Mouse (Mus musculus): ENCODE measurements at regions not wholly inside any gene's neighbourhood (a gene's known extent, or its start where the extent isn't known, plus 50 kb on each side); places are given as distances from the start of the nearest gene placed in this dataset.

GRCm38 (mm10) chr6:89256022-89256421 lies 106.4 kb downstream of the Plxna1 start:
- DNase-seq (ENCODE audit: low spot score), result no peak

GRCm38 (mm10) chr6:89256630-89257292 lies 105.7 kb downstream of the Plxna1 start:
- no peak for DNase-seq (ENCODE audit: low spot score)

GRCm38 (mm10) chr6:89257416-89257815 lies 105.0 kb downstream of the Plxna1 start:
- no peak for DNase-seq (ENCODE audit: low spot score)

GRCm38 (mm10) chr6:89258140-89258539 lies 104.3 kb downstream of the Plxna1 start:
- DNase-seq (ENCODE audit: low spot score), result no peak

GRCm38 (mm10) chr6:89259406-89259994 lies 102.9 kb downstream of the Plxna1 start:
- DNase-seq (ENCODE audit: low spot score), result no peak

GRCm38 (mm10) chr6:89262958-89263357 lies 99.5 kb downstream of the Plxna1 start:
- no peak for DNase-seq (ENCODE audit: low spot score)

GRCm38 (mm10) chr6:89265296-89265695 lies 97.1 kb downstream of the Plxna1 start:
- no peak for DNase-seq (ENCODE audit: low spot score)
